Mouse (Mus musculus) 3134 (cell line): ENCODE data around the gene Fbxo34.
"Not testable (repeated sequence)": the region's sequence is repeated elsewhere in the genome, so short reads cannot be mapped to it uniquely, and the experiment has no call there.

Source experiments
- DNase-seq: peaks from one replicate; pipeline ENCODE4 v3.0.0-alpha.2; 2011; ENCODE audit warnings: low spot score; ENCODE audit not compliant: insufficient read length; ENCODE audit errors: extremely low read depth

Fbxo34 gene

DNA sequence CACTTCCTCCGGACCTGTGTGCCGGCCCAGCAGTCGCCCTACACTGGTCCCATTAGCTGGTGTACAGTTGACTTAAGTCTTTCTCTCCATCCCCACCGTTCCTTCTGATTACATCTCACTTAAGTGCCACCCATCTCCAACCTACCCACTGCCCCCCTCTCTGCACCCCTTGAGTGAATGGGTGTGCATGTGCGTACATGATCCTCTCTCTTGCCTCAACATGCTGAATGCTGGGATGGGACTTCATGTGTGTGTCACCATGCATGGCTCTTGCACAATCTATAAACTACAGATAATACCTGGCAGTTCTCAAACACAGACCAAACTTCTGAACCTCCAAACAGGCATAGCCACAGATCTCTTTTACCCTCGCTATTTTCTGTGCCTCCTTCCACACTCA is 101.4 kb downstream of the Fbxo34 start:
- DNase-seq = no peak

DNA sequence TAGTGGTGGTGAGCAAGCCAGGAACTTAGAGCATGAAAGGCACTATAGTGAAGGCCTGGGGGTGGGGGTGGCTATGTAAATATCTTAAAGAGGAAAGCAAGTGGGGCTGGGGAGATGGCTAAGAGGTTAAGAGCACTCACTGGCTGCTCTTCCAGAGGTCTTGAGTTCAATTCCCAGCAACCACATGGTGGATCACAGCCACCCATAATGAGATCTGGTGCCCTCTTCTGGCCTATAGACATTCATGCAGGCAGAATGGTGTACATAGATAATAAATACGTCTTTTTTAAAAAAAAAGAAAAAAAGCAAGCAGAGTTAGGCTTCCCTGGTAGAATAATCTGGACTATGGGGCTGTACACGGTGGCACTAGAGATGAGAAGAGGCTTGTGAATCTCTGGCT is 103.2 kb downstream of the Fbxo34 start:
- DNase-seq = no peak

DNA sequence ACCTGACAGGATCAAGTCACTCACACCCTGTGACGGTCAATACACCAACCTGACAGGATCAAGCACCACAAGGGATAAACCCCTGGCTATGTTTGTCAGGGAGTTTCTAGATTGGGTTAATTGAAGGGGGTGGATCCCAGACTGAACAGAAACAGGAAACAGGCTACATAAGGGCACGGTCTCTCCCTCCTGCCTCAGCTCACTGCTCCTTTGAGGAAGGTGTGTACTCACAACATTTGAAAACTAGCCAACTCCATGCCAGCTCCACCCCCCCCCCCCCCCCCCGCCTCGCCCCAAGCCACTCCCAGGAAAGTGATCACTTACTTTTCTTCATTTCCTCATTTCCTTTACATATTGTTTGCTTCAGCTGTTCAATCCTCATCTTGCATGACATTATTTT is 104.0 kb downstream of the Fbxo34 start:
- no peak for DNase-seq

DNA sequence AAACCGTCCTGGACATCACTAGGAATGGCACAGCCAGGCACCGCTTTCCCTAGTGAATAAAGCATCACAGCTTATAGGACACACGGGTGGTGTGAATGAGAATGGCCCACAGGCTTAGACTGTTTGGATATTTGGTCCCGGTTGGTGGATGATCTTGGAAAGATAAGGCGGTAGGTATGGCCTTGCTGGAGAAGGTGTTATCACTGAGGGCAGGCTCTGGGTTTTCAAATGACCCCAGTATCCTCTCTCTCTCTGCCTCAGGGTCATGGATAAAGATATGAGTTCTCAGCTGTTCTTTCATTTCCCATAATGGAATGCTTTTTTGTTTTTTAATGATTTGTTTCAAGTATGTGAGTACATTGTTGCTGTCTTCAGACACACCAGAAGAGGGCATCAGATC is 105.0 kb downstream of the Fbxo34 start:
- DNase-seq = no peak

DNA sequence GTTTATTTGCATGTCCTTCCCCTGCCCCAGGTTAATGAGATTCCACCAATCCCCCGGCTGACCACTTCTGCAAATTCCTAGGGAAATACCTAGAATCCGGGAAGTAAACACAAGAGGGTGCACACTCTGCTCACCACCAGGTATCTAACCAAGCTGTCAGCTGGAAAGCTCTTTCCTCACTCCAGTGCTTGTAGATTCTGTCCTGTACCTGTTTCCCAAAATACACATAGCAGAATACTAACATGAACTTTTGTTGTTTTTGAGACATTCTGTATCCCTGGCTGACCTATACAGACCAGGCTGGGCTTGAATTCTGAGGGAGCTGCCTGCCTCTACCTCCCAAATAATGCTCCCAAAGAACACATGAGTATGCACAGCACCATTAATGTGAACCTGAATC is 110.5 kb downstream of the Fbxo34 start:
- DNase-seq = no peak

DNA sequence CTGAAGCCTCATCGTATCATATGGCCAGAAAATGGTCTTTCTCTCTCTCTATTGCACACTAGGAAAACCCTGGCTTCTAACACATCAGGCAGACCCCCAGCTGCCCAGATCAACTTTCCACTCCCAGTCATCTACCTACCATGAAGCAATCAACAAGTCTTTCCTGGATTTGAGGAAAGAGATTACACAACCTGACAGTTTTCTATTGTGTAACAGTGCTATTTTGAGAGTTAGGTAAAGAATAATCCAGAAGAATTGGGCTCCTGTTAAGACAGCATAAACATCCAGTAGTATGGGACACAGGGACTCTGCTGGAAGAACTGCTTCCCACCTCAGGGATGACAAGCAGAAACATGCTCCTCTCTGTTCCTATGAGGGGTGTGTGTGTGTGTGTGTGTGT is 112.3 kb downstream of the Fbxo34 start:
- no peak for DNase-seq

DNA sequence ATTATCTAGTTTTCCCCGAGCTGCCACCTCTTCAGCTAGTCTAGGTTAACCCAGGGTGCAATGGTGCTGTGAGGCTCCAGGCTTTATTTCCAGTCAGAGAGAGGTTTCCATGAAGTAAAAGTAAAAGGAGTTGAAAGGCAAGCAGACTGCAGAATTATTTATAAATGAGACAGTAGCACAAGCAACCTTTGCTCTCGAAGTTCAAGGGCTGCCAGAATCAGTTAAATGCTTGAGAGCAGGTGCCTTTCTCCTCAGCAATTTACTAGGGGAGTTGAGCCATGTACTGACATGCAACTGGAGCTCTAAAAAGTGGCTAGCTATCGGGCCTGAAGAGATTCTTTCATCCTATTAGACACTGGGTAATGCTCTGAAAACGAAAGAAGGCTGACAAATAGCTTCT is 112.9 kb downstream of the Fbxo34 start:
- no peak for DNase-seq

DNA sequence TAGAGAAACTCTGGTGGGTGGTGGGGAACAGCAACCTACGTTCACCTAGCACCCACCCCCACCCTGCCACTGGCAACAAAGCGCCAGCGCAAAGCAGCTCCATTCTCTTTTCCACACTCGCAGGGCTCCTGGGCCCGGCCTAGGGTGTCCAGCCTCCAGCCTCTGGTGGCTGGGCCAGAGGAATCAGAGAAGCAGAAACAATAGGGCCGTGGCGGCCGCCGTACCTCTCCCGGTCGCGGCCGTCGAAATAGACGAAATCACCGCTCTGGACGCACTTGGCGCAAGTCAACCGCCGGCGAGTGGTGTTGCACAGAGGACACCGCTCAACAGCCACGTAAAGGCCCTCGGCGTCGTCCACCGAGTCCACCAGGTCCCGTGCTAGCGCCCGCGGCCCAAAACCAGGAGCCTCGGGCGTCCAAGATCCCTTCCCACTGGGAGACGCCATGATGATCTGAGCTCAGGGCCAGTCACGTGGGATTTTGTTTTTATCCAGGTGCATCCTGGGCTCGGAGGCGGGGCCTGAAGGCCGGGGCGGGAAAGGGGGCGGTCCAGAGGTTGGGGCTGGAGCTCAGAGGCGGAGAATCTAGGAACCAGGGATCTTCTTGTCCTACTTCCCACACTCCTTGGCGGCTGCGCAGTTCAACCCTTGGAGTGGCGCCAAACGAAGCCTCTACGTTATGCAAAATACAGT is 117.9 kb downstream of the Fbxo34 start:
- peak; percentile 99 for DNase-seq

DNA sequence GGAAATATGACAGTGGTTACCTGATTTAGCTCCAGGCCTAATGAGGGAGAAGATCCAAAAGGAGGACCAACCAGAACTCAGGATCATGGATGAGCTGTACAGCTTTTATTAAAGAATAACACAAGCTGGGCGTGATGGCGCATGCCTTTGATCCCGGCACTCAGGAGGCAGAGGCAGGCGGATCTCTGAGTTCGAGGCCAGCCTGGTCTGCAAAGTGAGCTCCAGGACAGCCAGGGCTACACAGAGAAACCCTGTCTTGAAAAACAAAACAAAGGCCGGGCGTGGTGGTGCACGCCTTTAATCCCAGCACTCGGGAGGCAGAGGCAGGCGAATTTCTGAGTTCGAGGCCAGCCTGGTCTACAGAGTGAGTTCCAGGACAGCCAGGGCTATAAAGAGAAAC is 120.3 kb downstream of the Fbxo34 start, which contains the start of gene Atg14:
TSS of gene Atg14 (minus strand) at position 101 of the 400 bp plus-strand sequence.
- DNase-seq = not testable (repeated sequence)

DNA sequence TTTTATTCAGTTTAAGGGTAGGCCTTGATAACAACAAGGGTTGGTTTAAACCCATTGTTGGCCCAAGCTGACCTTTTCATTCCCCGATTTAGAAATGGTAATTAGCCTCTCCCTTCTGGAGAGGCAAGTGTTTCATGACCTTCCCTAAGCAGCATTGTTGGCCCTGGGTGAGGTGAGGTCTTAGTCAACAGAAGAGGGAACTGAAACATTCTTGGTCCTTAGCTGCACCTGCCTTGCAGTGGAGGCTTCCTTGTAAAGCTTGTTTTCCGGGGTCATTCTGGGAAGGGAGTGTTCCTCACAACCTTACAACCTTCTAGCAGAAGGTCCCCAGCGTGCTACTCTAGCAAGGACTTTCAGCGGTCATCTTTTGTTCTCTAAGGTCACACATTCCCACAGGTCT is 122.5 kb downstream of the Fbxo34 start:
- no peak for DNase-seq

DNA sequence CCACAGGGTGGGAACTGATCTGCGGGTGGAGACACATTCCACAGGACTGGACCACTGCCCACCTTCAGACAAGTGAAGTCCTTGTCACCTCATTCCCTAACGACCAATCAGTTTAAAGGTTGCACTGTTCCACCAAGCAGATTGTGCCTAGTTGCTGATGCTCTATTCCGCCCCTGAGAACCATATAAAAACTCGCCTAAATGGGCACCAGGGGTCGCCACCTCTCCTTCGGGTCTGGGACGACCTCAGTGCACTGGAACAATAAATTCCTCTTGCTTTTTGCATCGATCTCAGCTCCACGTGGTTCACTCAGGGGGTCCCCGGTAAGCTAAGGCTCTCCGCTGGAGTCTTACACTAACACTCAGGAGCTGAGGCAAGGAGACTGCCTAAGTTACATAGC is 124.5 kb downstream of the Fbxo34 start:
- no peak for DNase-seq

DNA sequence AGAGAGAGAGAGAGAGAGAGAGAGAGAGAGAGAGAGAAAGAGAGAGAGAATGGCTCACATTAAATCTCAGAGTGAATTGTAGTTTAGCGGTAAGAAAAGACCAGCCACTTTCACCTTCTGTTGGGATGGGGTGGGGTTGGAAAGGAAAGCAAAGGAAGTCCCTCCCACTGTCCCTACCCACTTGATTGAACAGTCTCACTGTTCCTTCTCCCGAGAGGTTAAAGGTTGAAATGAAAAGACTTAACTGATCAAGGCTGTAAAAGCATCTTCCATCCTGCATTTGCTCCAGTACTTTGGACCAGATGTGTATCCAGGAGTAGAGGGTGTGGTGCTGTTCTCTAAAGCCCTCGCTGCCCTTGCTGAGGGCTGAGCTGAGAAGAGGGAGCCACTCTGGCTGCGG is 126.5 kb downstream of the Fbxo34 start:
- no peak for DNase-seq

DNA sequence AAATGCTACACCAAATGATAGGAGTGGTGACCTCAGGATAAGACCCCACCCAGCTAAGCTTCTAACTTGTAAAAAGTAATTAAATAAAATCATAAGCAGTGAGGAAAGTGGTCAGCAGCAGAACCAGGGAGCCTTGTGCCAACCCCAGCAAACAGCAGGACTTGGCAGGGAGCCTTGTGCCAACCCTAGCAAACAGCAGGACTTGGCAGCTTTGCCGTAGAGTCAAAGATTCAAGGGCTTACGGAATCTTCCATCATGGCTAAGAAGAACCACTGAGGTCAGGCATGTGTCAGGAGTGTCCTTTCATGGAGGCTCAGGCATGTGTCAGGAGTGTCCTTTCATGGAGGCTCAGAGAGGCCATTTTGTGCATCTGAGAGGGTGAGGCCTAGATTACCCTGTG is 127.9 kb downstream of the Fbxo34 start:
- DNase-seq = no peak

DNA sequence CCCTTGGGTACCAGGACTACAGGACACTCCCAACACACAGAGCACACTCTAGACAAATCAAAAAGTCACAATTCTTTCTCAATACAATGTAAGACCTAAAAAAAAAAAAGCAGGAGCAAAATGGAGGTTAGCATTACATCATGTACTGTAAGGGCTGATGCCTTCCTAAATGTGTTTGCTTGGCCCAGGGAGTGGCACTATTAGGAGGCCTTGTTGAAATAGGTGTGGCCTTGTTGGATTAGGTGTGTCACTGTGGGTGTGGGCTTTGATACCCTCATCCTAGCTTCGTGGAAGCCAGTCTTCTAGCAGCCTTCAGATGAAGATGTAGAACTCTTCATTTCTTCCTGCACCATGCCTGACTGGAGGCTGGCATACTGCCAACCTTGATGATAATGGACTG is 131.1 kb downstream of the Fbxo34 start:
- no peak for DNase-seq
